Mouse (Mus musculus) heart, postnatal 0 days (tissue): ENCODE data around the gene Ska3. TPM values are rescaled to one million over a fixed set of nuclear protein-coding genes. Genes with fewer than 3 reads are reported as not detected.

Source experiments
- ATAC-seq: fragments of 200-750 bp; cut with Nextera tagmentation; 2 replicates; pipeline ENCODE4 v1.8.0; 2017; ENCODE audit warnings: low read depth, moderate number of reproducible peaks, moderate library complexity; ENCODE audit not compliant: insufficient read depth
- DNase-seq: peaks from one replicate; pipeline ENCODE4 v3.0.0-alpha.2; 2016; ENCODE audit warnings: low spot score
- H3K27ac ChIP-seq: fragments of 300-500 bp; sonication (generic); 2 replicates; pipeline ENCODE4 v1.5.1; 2014; ENCODE audit warnings: low read depth, mild to moderate bottlenecking
- H3K27me3 ChIP-seq: fragments of 300-500 bp; sonication (generic); 2 replicates; pipeline ENCODE4 v1.6.1; 2014; ENCODE audit warnings: low read length, mixed read lengths; ENCODE audit not compliant: control insufficient read depth, insufficient read depth
- H3K36me3 ChIP-seq: fragments of 300-500 bp; sonication (generic); replicated peaks from 2 replicates; pipeline ENCODE4 v1.6.1; 2014; ENCODE audit warnings: low read length, mixed read lengths; ENCODE audit not compliant: control insufficient read depth, insufficient read depth
- H3K4me1 ChIP-seq: fragments of 300-500 bp; sonication (generic); 2 replicates; pipeline ENCODE4 v1.6.1; 2014; ENCODE audit warnings: antibody characterized with exemption; ENCODE audit not compliant: control insufficient read depth, insufficient read depth
- H3K4me2 ChIP-seq: fragments of 300-500 bp; sonication (generic); 2 replicates; pipeline ENCODE4 v1.6.1; 2014; ENCODE audit warnings: low read depth, mild to moderate bottlenecking, low read length, moderate library complexity
- H3K4me3 ChIP-seq: fragments of 300-500 bp; sonication (generic); 2 replicates; pipeline ENCODE4 v1.5.1; 2014; ENCODE audit warnings: low read depth, low read length
- H3K9ac ChIP-seq: fragments of 300-500 bp; sonication (generic); replicated peaks from 2 replicates; pipeline ENCODE4 v1.6.1; 2014; ENCODE audit warnings: low read depth, low read length, mixed read lengths
- H3K9me3 ChIP-seq: fragments of 300-500 bp; sonication (generic); replicated peaks from 2 replicates; pipeline ENCODE4 v1.6.1; 2016; ENCODE audit warnings: low read length; ENCODE audit not compliant: control insufficient read depth
- CTCF ChIP-seq: IDR thresholded peaks from 2 replicates; pipeline ENCODE4 v1.5.1; 2016; ENCODE audit warnings: antibody characterized with exemption, control low read depth, low read depth
- EP300 ChIP-seq: IDR thresholded peaks from 2 replicates; pipeline ENCODE4 v1.6.1; 2016; ENCODE audit warnings: antibody characterized with exemption, low read depth
- WGBS: fragments of 180-500 bp; shearing (Covaris S2); extraction: QIAGEN DNeasy Blood & Tissue Kit; methylation state at CpG from one replicate; pipeline ENCODE4 v1.1.7; 2014; 5-methylcytosine and 5-hydroxymethylcytosine counted together
- polyA plus RNA-seq: library from polyadenylated mRNA; unstranded; fragments of >200 nt; fragmentation: Nextera tagmentation; extraction: Ambion mirVana; gene quantifications from 2 replicates; pipeline ENCODE4 v1.2.1, GENCODE M21; 2015
- total RNA-seq: library from RNA; depleted of rRNA; stranded (reverse); fragments of >200 nt; gene quantifications from 2 replicates; pipeline ENCODE4 v1.2.3, GENCODE M21; 2014; ENCODE audit warnings: low replicate concordance; rRNA removed

Ska3 gene
- total RNA-seq (4.7 and 7.9 TPM in 2 replicates), polyA plus RNA-seq (6.6 and 6.9 TPM in 2 replicates)

DNA sequence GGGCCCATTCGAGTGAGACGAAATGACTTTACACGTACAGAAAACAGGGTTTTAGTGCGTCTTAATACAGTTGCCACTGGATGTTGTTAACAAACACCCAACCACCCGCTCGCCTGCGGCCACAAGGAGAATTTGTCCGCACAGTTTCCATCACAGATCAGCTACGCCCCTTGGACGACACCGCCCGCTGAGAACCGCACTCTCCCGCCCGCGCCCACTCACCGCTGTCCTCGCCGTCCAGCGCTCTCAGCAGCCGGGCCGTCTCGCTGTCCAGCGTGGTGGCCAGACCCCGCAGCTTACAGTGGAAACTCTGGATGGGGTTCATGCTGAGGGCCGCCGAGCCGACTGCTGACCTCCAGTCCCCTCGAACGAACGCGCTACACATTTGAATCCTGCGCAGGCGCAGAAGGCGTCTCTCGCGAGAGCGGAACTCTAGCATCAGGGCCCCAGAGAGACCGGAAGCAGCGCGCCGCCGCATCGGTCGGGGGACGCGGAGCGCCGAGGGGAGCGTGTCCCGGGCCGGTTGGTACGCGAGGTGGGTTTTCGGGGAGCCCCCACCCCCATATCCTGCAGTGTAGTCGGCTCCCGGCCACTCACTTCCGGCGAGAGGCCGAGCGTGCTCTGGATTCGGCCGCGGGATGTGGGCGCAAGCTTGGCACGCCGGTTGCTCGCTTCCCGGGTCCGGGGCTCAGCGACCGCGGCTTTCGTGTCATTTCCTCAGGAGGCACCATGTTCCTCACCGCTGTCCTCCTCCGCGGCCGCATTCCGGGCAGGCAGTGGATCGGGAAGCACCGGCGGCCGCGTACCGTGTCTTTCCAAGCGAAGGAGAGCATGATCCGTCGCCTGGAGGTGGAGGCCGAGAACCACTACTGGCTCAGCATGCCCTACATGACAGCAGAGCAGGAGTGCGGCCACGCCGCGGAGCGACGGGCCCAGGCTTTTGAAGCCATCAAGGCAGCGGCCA is at the start of gene Ska3, which contains the start of gene Mrpl57:
Gene Ska3 (minus strand): TSS at position 398 of the 964 bp plus-strand sequence.
Gene Mrpl57 (plus strand): TSS at position 447 of the 964 bp plus-strand sequence.
- TF ChIP-seq EP300, result peak; percentile 81; the same call in 1 of the 2 replicates
- peak; percentile 24 for TF ChIP-seq CTCF
- under 1% methylated on average over 96 of the region's 96 CpGs for WGBS
- ATAC-seq (peak; percentile 96), DNase-seq (peak; percentile 90)
- H3K4me1 ChIP-seq, result peaks cover 15% of the 10 kb centered on the region
- H3K9me3 ChIP-seq, result no peaks in the 10 kb centered on the region
- peak within 1 kb of the TSS; percentile 91 for H3K4me3 ChIP-seq
- no peaks in the 10 kb centered on the region for H3K27me3 ChIP-seq
- H3K27ac ChIP-seq, result peak within 1 kb of the TSS; percentile 94
- peak within 1 kb of the TSS; percentile 87 for H3K9ac ChIP-seq
- peak within 1 kb of the TSS; percentile 89 for H3K4me2 ChIP-seq
- peaks cover 17% of the 10 kb centered on the region for H3K36me3 ChIP-seq

- no peak overlapping the region for H3K4me2 ChIP-seq
- H3K27ac ChIP-seq, result no peak overlapping the region
- DNase-seq (no peak), ATAC-seq (no peak)
- WGBS, result 93% methylated on average over 3 of the region's 3 CpGs
- H3K4me1 ChIP-seq, result no peaks in the 10 kb centered on the region
- H3K36me3 ChIP-seq, result peaks cover 31% of the 10 kb centered on the region
- TF ChIP-seq CTCF (no peak), EP300 (no peak)
- no peak overlapping the region for H3K4me3 ChIP-seq
- H3K27me3 ChIP-seq, result no peaks in the 10 kb centered on the region
- no peak overlapping the region for H3K9ac ChIP-seq
- H3K9me3 ChIP-seq, result no peaks in the 10 kb centered on the region
These were observed 40.8 kb upstream of the Ska3 start for GRCm38 (mm10) chr14:57866676-57867276.

GRCm38 (mm10) chr14:57865256-57865655 is 39.3 kb upstream of the Ska3 start:
- Histone ChIP-seq H3K9me3 (no peaks in the 10 kb centered on the region), H3K4me2 (no peak overlapping the region), H3K27me3 (no peaks in the 10 kb centered on the region), H3K4me3 (no peak overlapping the region), H3K9ac (no peak overlapping the region), H3K27ac (no peak overlapping the region), H3K4me1 (no peaks in the 10 kb centered on the region), H3K36me3 (peaks cover 38% of the 10 kb centered on the region)
- ATAC-seq, result no peak
- WGBS, result 83% methylated on average over 3 of the region's 3 CpGs
- DNase-seq, result no peak
- TF ChIP-seq CTCF (no peak), EP300 (no peak)

DNA sequence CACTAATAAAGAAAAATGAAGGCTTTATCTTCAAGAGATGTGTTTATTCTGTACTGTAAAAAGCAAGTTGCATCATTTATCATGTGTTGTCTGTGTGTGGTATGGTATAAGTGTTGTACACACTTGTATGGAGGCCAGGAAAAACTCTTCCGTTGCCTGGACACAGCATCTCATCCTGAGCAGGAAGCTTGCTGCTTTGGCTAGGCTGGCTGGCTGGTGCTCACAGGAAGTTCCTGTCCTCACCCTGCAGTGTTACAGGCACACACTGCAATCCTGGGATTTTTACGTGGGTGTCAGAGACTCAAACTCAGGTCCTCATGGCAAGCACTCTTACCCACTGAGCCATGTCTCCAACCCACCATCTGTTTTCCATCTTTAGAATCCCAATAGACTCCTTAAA is 37.1 kb upstream of the Ska3 start:
- ATAC-seq (peak; percentile 39; the same call in 1 of the 2 replicates), DNase-seq (no peak)

GRCm38 (mm10) chr14:57861987-57862412 is 36.0 kb upstream of the Ska3 start:
- H3K9ac ChIP-seq, result no peak overlapping the region
- DNase-seq (no peak), ATAC-seq (no peak)
- no peaks in the 10 kb centered on the region for H3K9me3 ChIP-seq
- no peak overlapping the region for H3K4me2 ChIP-seq
- 85% methylated on average over 4 of the region's 4 CpGs for WGBS
- no peaks in the 10 kb centered on the region for H3K4me1 ChIP-seq
- peaks cover 38% of the 10 kb centered on the region for H3K36me3 ChIP-seq
- H3K27ac ChIP-seq, result no peak overlapping the region
- no peak for TF ChIP-seq CTCF
- no peak for TF ChIP-seq EP300
- no peaks in the 10 kb centered on the region for H3K27me3 ChIP-seq
- H3K4me3 ChIP-seq, result no peak overlapping the region

More for the DNA sequence above, 37.1 kb upstream of the Ska3 start:
- Histone ChIP-seq H3K9me3 (no peaks in the 10 kb centered on the region), H3K4me1 (no peaks in the 10 kb centered on the region), H3K36me3 (peaks cover 39% of the 10 kb centered on the region), H3K9ac (no peak overlapping the region), H3K27me3 (no peaks in the 10 kb centered on the region), H3K4me2 (no peak overlapping the region), H3K27ac (no peak overlapping the region), H3K4me3 (no peak overlapping the region)
- WGBS, result 27% methylated on average over 2 of the region's 2 CpGs
- TF ChIP-seq CTCF (no peak), EP300 (no peak)
